Mouse (Mus musculus) forebrain, embryonic 11.5 days (tissue): ENCODE measurements around the gene Tpm4. TPM values are rescaled to one million over a fixed set of nuclear protein-coding genes. Genes with fewer than 3 reads are reported as not detected.
"Not testable (repeated sequence)": the region's sequence is repeated elsewhere in the genome, so short reads cannot be mapped to it uniquely, and the experiment has no call there.

ENCODE experiments used
- ATAC-seq: fragments of 200-750 bp; cut with Nextera tagmentation; replicated peaks from 2 replicates; pipeline ENCODE4 v1.8.0; 2017; ENCODE audit warnings: moderate TSS enrichment; ENCODE audit not compliant: low FRiP score
- DNase-seq: peaks from one replicate; pipeline ENCODE4 v3.0.0-alpha.2; 2017; ENCODE audit warnings: low spot score
- H3K27ac ChIP-seq: fragments of 300-500 bp; sonication (generic); 2 replicates; pipeline ENCODE4 v1.5.1; 2014; ENCODE audit warnings: low read depth, low read length
- H3K27me3 ChIP-seq: fragments of 300-500 bp; sonication (generic); 2 replicates; pipeline ENCODE4 v1.6.1; 2014; ENCODE audit warnings: mild to moderate bottlenecking, low read length, mixed read lengths; ENCODE audit not compliant: control insufficient read depth, insufficient read depth
- H3K36me3 ChIP-seq: fragments of 300-500 bp; sonication (generic); 2 replicates; pipeline ENCODE4 v1.6.1; 2014; ENCODE audit warnings: mild to moderate bottlenecking, low read length, moderate library complexity, mixed read lengths; ENCODE audit not compliant: control insufficient read depth, insufficient read depth
- H3K4me1 ChIP-seq: fragments of 300-500 bp; sonication (generic); replicated peaks from 2 replicates; pipeline ENCODE4 v1.6.1; 2014; ENCODE audit warnings: low read length, mixed read lengths; ENCODE audit not compliant: control insufficient read depth, insufficient read depth
- H3K4me2 ChIP-seq: fragments of 300-500 bp; sonication (generic); 2 replicates; pipeline ENCODE4 v1.6.1; 2014; ENCODE audit warnings: low read depth, mild to moderate bottlenecking, low read length, moderate library complexity, mixed read lengths; ENCODE audit not compliant: severe bottlenecking
- H3K4me3 ChIP-seq: fragments of 300-500 bp; sonication (generic); 2 replicates; pipeline ENCODE4 v1.5.1; 2014; ENCODE audit warnings: low read depth, low read length
- H3K9ac ChIP-seq: fragments of 300-500 bp; sonication (generic); 2 replicates; pipeline ENCODE4 v1.6.1; 2014; ENCODE audit warnings: low read length
- H3K9me3 ChIP-seq: fragments of 300-500 bp; sonication (generic); 2 replicates; pipeline ENCODE4 v1.6.1; 2016; ENCODE audit warnings: low read length, mixed read lengths; ENCODE audit not compliant: control insufficient read depth
- WGBS: fragments of 180-500 bp; shearing (Covaris S2); extraction: QIAGEN DNeasy Blood & Tissue Kit; methylation state at CpG from one replicate; pipeline ENCODE4 v1.1.7; 2014; 5-methylcytosine and 5-hydroxymethylcytosine counted together
- polyA plus RNA-seq: library from polyadenylated mRNA; unstranded; fragments of >200 nt; fragmentation: Nextera tagmentation; extraction: Ambion mirVana; gene quantifications from 2 replicates; pipeline ENCODE4 v1.2.1, GENCODE M21; 2014

Gene Tpm4
- 539 and 557 TPM in 2 replicates for polyA plus RNA-seq

GRCm38 (mm10) chr8:72134756-72135445 lies at the start of gene Tpm4:
TSS of gene Tpm4 (plus strand) at chr8:72134975.
- Histone ChIP-seq H3K4me1 (peaks cover 4% of the 10 kb centered on the region; the same call in 1 of the 2 replicates), H3K27ac (peak within 1 kb of the TSS; percentile 95), H3K9ac (peak within 1 kb of the TSS; percentile 96), H3K27me3 (no peaks in the 10 kb centered on the region), H3K9me3 (no peaks in the 10 kb centered on the region), H3K4me2 (peak within 1 kb of the TSS; percentile 89), H3K4me3 (peak within 1 kb of the TSS; percentile 76), H3K36me3 (peaks cover 5% of the 10 kb centered on the region; the same call in 1 of the 2 replicates)
- under 1% methylated on average over 42 of the region's 49 CpGs for WGBS
- peak; percentile 92 for DNase-seq
- ATAC-seq: peak; percentile 87

- not testable (repeated sequence) for ATAC-seq, H3K4me1 ChIP-seq, H3K9me3 ChIP-seq, DNase-seq, H3K27me3 ChIP-seq, H3K4me2 ChIP-seq, H3K9ac ChIP-seq, H3K36me3 ChIP-seq, H3K4me3 ChIP-seq, H3K27ac ChIP-seq
- 85% methylated on average over 3 of the region's 3 CpGs for WGBS
These were observed 47.2 kb upstream of the Tpm4 start for GRCm38 (mm10) chr8:72087611-72088010.

GRCm38 (mm10) chr8:72096721-72097120 lies 38.1 kb upstream of the Tpm4 start:
- not testable (repeated sequence) for H3K4me3 ChIP-seq, H3K27me3 ChIP-seq, H3K4me2 ChIP-seq, ATAC-seq, H3K36me3 ChIP-seq, H3K4me1 ChIP-seq, H3K27ac ChIP-seq, H3K9ac ChIP-seq, H3K9me3 ChIP-seq, DNase-seq

GRCm38 (mm10) chr8:72099377-72100103 lies 35.2 kb upstream of the Tpm4 start:
- not testable (repeated sequence) for DNase-seq, H3K27ac ChIP-seq, H3K4me3 ChIP-seq, H3K27me3 ChIP-seq, H3K4me2 ChIP-seq, H3K36me3 ChIP-seq, H3K4me1 ChIP-seq, H3K9ac ChIP-seq, ATAC-seq, H3K9me3 ChIP-seq
- 65% methylated on average over 6 of the region's 7 CpGs for WGBS

GRCm38 (mm10) chr8:72105165-72105564 lies 29.6 kb upstream of the Tpm4 start:
- no peak for ATAC-seq
- 18% methylated on average over 4 of the region's 4 CpGs for WGBS

GRCm38 (mm10) chr8:72106740-72107139 lies 28.0 kb upstream of the Tpm4 start, which contains the start of gene Olfr374:
TSS of gene Olfr374 (plus strand) at chr8:72107040.
- Histone ChIP-seq H3K27me3 (no peaks in the 10 kb centered on the region), H3K4me3 (no peak within 1 kb of the TSS), H3K27ac (no peak within 1 kb of the TSS), H3K9ac (no peak within 1 kb of the TSS), H3K36me3 (no peaks in the 10 kb centered on the region), H3K9me3 (peaks cover 3% of the 10 kb centered on the region; the same call in 1 of the 2 replicates), H3K4me2 (no peak within 1 kb of the TSS), H3K4me1 (no peaks in the 10 kb centered on the region)
- no peak for DNase-seq
- ATAC-seq: no peak
- 88% methylated on average over 3 of the region's 3 CpGs for WGBS

More at GRCm38 (mm10) chr8:72105165-72105564, 29.6 kb upstream of the Tpm4 start:
- H3K27ac ChIP-seq: no peak overlapping the region
- no peak overlapping the region for H3K4me2 ChIP-seq
- H3K9ac ChIP-seq: no peak overlapping the region
- no peaks in the 10 kb centered on the region for H3K4me1 ChIP-seq
- no peak overlapping the region for H3K4me3 ChIP-seq
- no peak for DNase-seq
- no peaks in the 10 kb centered on the region for H3K36me3 ChIP-seq
- peaks cover 3% of the 10 kb centered on the region; the same call in 1 of the 2 replicates for H3K9me3 ChIP-seq
- no peaks in the 10 kb centered on the region for H3K27me3 ChIP-seq

GRCm38 (mm10) chr8:72110876-72111275 lies 23.9 kb upstream of the Tpm4 start:
- ATAC-seq: no peak
- 77% methylated on average over 6 of the region's 6 CpGs for WGBS
- no peaks in the 10 kb centered on the region for H3K27me3 ChIP-seq

GRCm38 (mm10) chr8:72112486-72112885 lies 22.3 kb upstream of the Tpm4 start:
- no peaks in the 10 kb centered on the region for H3K36me3 ChIP-seq
- ATAC-seq (no peak), DNase-seq (no peak)
- no peak overlapping the region for H3K4me2 ChIP-seq
- H3K27me3 ChIP-seq: no peaks in the 10 kb centered on the region
- H3K9ac ChIP-seq: no peak overlapping the region
- H3K27ac ChIP-seq: no peak overlapping the region
- no peaks in the 10 kb centered on the region for H3K9me3 ChIP-seq
- WGBS: 75% methylated on average over 3 of the region's 3 CpGs
- no peaks in the 10 kb centered on the region for H3K4me1 ChIP-seq
- no peak overlapping the region for H3K4me3 ChIP-seq

More at GRCm38 (mm10) chr8:72110876-72111275, 23.9 kb upstream of the Tpm4 start:
- DNase-seq: no peak
- H3K36me3 ChIP-seq: no peaks in the 10 kb centered on the region
- no peak overlapping the region for H3K4me3 ChIP-seq
- no peaks in the 10 kb centered on the region for H3K4me1 ChIP-seq
- H3K4me2 ChIP-seq: no peak overlapping the region
- no peak overlapping the region for H3K9ac ChIP-seq
- no peak overlapping the region for H3K27ac ChIP-seq
- H3K9me3 ChIP-seq: no peaks in the 10 kb centered on the region
